17 mouse cellular contexts compared by ENCODE assay signal in genomic region chr8:70460606-70461005, GRCm38 (mm10). TPM values are rescaled to one million over a fixed set of nuclear protein-coding genes. Genes with fewer than 3 reads are reported as not detected.
DNase-seq lines count a peak whose midpoint lies in the region; ATAC-seq lines count a peak whose summit lies in the region.
"Had no signal": no experiment of that assay in that cellular context is flagged by ENCODE, and none has a peak within 500 bp of the region (broad histone marks: within the 10 kb centered on the region; RNA-seq: fewer than 3 reads in every experiment).

No protein-coding gene starts in this region.

- 75% methylated on average over 9 of the region's 9 CpGs for WGBS in midbrain, embryonic 16.5 days

- H3K27ac ChIP-seq in midbrain, embryonic 16.5 days (ENCODE audit: low read length): no peak overlapping the region
- H3K27ac ChIP-seq: embryonic facial prominence, embryonic 15.5 days; lung, embryonic 15.5 days had no signal

- H3K9ac ChIP-seq in midbrain, embryonic 16.5 days (ENCODE audit: low read depth, low read length): no peak overlapping the region
- H3K9ac ChIP-seq: embryonic facial prominence, embryonic 15.5 days; lung, embryonic 15.5 days had no signal

- no peaks in the 10 kb centered on the region for H3K36me3 ChIP-seq in midbrain, embryonic 16.5 days (ENCODE audit: control insufficient read depth, insufficient read depth, low read length)
- H3K36me3 ChIP-seq: embryonic facial prominence, embryonic 15.5 days had no signal

- no peaks in the 10 kb centered on the region for H3K9me3 ChIP-seq in midbrain, embryonic 16.5 days (replicated peaks; ENCODE audit: control insufficient read depth, low read length, poor library complexity, severe bottlenecking)
- H3K9me3 ChIP-seq: embryonic facial prominence, embryonic 15.5 days; lung, embryonic 15.5 days had no signal

- ATAC-seq in cerebellum, adult (ENCODE audit: insufficient number of reproducible peaks, low FRiP score, low TSS enrichment): peak; percentile 45; the same call in 1 of the 2 replicates
- ATAC-seq in midbrain, embryonic 16.5 days: no peak
- ATAC-seq: forebrain, embryonic 14.5 days; hindbrain, embryonic 16.5 days had no signal

- H3K4me2 ChIP-seq in midbrain, embryonic 16.5 days (ENCODE audit: low read length): no peak overlapping the region
- H3K4me2 ChIP-seq: embryonic facial prominence, embryonic 15.5 days; lung, embryonic 15.5 days had no signal

- no peak overlapping the region for H3K4me3 ChIP-seq in midbrain, embryonic 16.5 days (ENCODE audit: low read depth, low read length)
- H3K4me3 ChIP-seq: embryonic facial prominence, embryonic 15.5 days; lung, embryonic 15.5 days had no signal

- no peak for DNase-seq in cerebellum, adult 11 months
- peak; percentile 41 for DNase-seq in layer of hippocampus, adult 11-12 months (ENCODE audit: low spot score)
- DNase-seq in layer of hippocampus, adult 9-10 months (ENCODE audit: low spot score): no peak
- peak; percentile 72 for DNase-seq in 3T3-L1 (ENCODE audit: low read depth, low spot score)
- peak; percentile 73 for DNase-seq in cerebellum, adult 9-11 months
- no peak for DNase-seq in right cerebral cortex, postnatal 10 days (ENCODE audit: low spot score in 2 of 2)
- DNase-seq: kidney, adult 2 months; kidney, postnatal 36 days; right cerebral cortex, postnatal 4 days; thymus, adult 2 months had no signal

- no peaks in the 10 kb centered on the region for H3K4me1 ChIP-seq in midbrain, embryonic 16.5 days (ENCODE audit: control insufficient read depth, insufficient read depth, low read length)
- H3K4me1 ChIP-seq: lung, embryonic 15.5 days had no signal

- H3K27me3 ChIP-seq in midbrain, embryonic 16.5 days (ENCODE audit: control insufficient read depth, insufficient read depth, low read depth, low read length): no peaks in the 10 kb centered on the region
- H3K27me3 ChIP-seq: embryonic facial prominence, embryonic 15.5 days; lung, embryonic 15.5 days had no signal

RNA-seq across cellular contexts. Expression of gene Klhl26, which starts 16.2 kb away (rescaled TPM):
- polyA plus RNA-seq in midbrain, embryonic 16.5 days (2015; fragmentation: Nextera tagmentation; extraction: Ambion mirVana): 31.0 and 32.4 TPM in 2 replicates

RNA-seq across cellular contexts. Expression of gene Crtc1, which starts 21.2 kb away (rescaled TPM):
- polyA plus RNA-seq in midbrain, embryonic 16.5 days (2015; fragmentation: Nextera tagmentation; extraction: Ambion mirVana): 53.4 and 56.3 TPM in 2 replicates

RNA-seq across cellular contexts. Expression of gene Tmem59l, which starts 26.6 kb away (rescaled TPM):
- 121 and 151 TPM in 2 replicates for polyA plus RNA-seq in midbrain, embryonic 16.5 days (2015; fragmentation: Nextera tagmentation; extraction: Ambion mirVana)
- polyA plus RNA-seq: liver, adult 2 months had no signal

RNA-seq across cellular contexts. Expression of gene Crlf1, which starts 32.4 kb away (rescaled TPM):
- 3.6 and 6.3 TPM in 2 replicates for polyA plus RNA-seq in midbrain, embryonic 16.5 days (2015; fragmentation: Nextera tagmentation; extraction: Ambion mirVana)
- polyA plus RNA-seq: liver, adult 2 months had no signal

RNA-seq across cellular contexts. Expression of gene Rex1bd, which starts 45.9 kb away (rescaled TPM):
- polyA plus RNA-seq in midbrain, embryonic 16.5 days (2015; fragmentation: Nextera tagmentation; extraction: Ambion mirVana): 163 and 185 TPM in 2 replicates

Comparison
In these comparisons a context has a peak if more than half of its experiments do, and no peak if none do; other contexts are left out.
1. DNase-seq: peak in layer of hippocampus, adult 11-12 months (single experiment), 3T3-L1 (single experiment) and cerebellum, adult 9-11 months (single experiment); none in cerebellum, adult 11 months (single experiment), layer of hippocampus, adult 9-10 months (single experiment) and right cerebral cortex, postnatal 10 days (0 of 2).